Mouse (Mus musculus): ENCODE results near the gene Cox8b. TPM values are rescaled to one million over a fixed set of nuclear protein-coding genes. Genes with fewer than 3 reads are reported as not detected.
A peak's percentile ranks its signal among the peaks of the same experiment; 100 is the strongest.

Cox8b gene
- polyA plus RNA-seq, 1 experiment = not detected

- Histone ChIP-seq H3K4me3 (ENCODE audit: low read depth, low read length) (no peak overlapping the region), H3K4me1 (ENCODE audit: control insufficient read depth, insufficient read depth, low read length) (peaks cover 3% of the 10 kb centered on the region), H3K27ac (ENCODE audit: insufficient read depth, low read length) (no peak overlapping the region), H3K9ac (ENCODE audit: low read depth, poor library complexity, severe bottlenecking) (no peak overlapping the region), H3K27me3 (ENCODE audit: control insufficient read depth, insufficient read depth, low read length, poor library complexity, severe bottlenecking) (no peaks in the 10 kb centered on the region), H3K36me3 (ENCODE audit: control insufficient read depth, insufficient read depth, low read length, poor library complexity, severe bottlenecking) (no peaks in the 10 kb centered on the region), H3K9me3 (replicated peaks; ENCODE audit: control insufficient read depth, insufficient read depth, low read length, poor library complexity, severe bottlenecking) (no peaks in the 10 kb centered on the region)
- TF ChIP-seq EP300 (IDR thresholded peaks at IDR 0.05; ENCODE audit: insufficient read depth, low read depth, low read length) (no peak), CTCF (IDR thresholded peaks at IDR 0.05; ENCODE audit: low read depth, low read length) (no peak), POLR2A (IDR thresholded peaks at IDR 0.05; ENCODE audit: insufficient read depth, low read length) (no peak)
Observed at GRCm38 (mm10) chr7:140912293-140912692, 12.0 kb upstream of the Cox8b start.

GRCm38 (mm10) chr7:140908634-140909107 lies 8.4 kb upstream of the Cox8b start:
- TF ChIP-seq CTCF (IDR thresholded peaks at IDR 0.05; ENCODE audit: low read depth, low read length) (peak; percentile 84), POLR2A (IDR thresholded peaks at IDR 0.05; ENCODE audit: insufficient read depth, low read length) (no peak), EP300 (IDR thresholded peaks at IDR 0.05; ENCODE audit: insufficient read depth, low read depth, low read length) (peak; percentile 67; the same call in 1 of the 2 replicates)
- no peak overlapping the region for H3K27ac ChIP-seq (ENCODE audit: insufficient read depth, low read length)

GRCm38 (mm10) chr7:140908181-140908580 lies 7.9 kb upstream of the Cox8b start:
- no peak overlapping the region for H3K27ac ChIP-seq (ENCODE audit: insufficient read depth, low read length)
- no peak for TF ChIP-seq POLR2A (IDR thresholded peaks at IDR 0.05; ENCODE audit: insufficient read depth, low read length)
- TF ChIP-seq CTCF (IDR thresholded peaks at IDR 0.05; ENCODE audit: low read depth, low read length) = no peak
- TF ChIP-seq EP300 (IDR thresholded peaks at IDR 0.05; ENCODE audit: insufficient read depth, low read depth, low read length) = no peak
- no peaks in the 10 kb centered on the region for H3K36me3 ChIP-seq (ENCODE audit: control insufficient read depth, insufficient read depth, low read length, poor library complexity, severe bottlenecking)
- no peak overlapping the region for H3K4me3 ChIP-seq (ENCODE audit: low read depth, low read length)
- H3K4me1 ChIP-seq (ENCODE audit: control insufficient read depth, insufficient read depth, low read length) = peaks cover 3% of the 10 kb centered on the region
- H3K9ac ChIP-seq (ENCODE audit: low read depth, poor library complexity, severe bottlenecking) = no peak overlapping the region
- H3K27me3 ChIP-seq (ENCODE audit: control insufficient read depth, insufficient read depth, low read length, poor library complexity, severe bottlenecking) = no peaks in the 10 kb centered on the region
- no peaks in the 10 kb centered on the region for H3K9me3 ChIP-seq (replicated peaks; ENCODE audit: control insufficient read depth, insufficient read depth, low read length, poor library complexity, severe bottlenecking)

More at GRCm38 (mm10) chr7:140908634-140909107, 8.4 kb upstream of the Cox8b start:
- Histone ChIP-seq H3K4me1 (ENCODE audit: control insufficient read depth, insufficient read depth, low read length) (peaks cover 3% of the 10 kb centered on the region), H3K9me3 (replicated peaks; ENCODE audit: control insufficient read depth, insufficient read depth, low read length, poor library complexity, severe bottlenecking) (no peaks in the 10 kb centered on the region), H3K27me3 (ENCODE audit: control insufficient read depth, insufficient read depth, low read length, poor library complexity, severe bottlenecking) (no peaks in the 10 kb centered on the region), H3K4me3 (ENCODE audit: low read depth, low read length) (peak overlapping the region; percentile 34), H3K9ac (ENCODE audit: low read depth, poor library complexity, severe bottlenecking) (no peak overlapping the region), H3K36me3 (ENCODE audit: control insufficient read depth, insufficient read depth, low read length, poor library complexity, severe bottlenecking) (no peaks in the 10 kb centered on the region)

- H3K9ac ChIP-seq (ENCODE audit: low read depth, poor library complexity, severe bottlenecking) = no peak overlapping the region
- peaks cover 3% of the 10 kb centered on the region for H3K4me1 ChIP-seq (ENCODE audit: control insufficient read depth, insufficient read depth, low read length)
- H3K36me3 ChIP-seq (ENCODE audit: control insufficient read depth, insufficient read depth, low read length, poor library complexity, severe bottlenecking) = no peaks in the 10 kb centered on the region
- H3K4me3 ChIP-seq (ENCODE audit: low read depth, low read length) = no peak overlapping the region
- H3K27me3 ChIP-seq (ENCODE audit: control insufficient read depth, insufficient read depth, low read length, poor library complexity, severe bottlenecking) = no peaks in the 10 kb centered on the region
- TF ChIP-seq EP300 (IDR thresholded peaks at IDR 0.05; ENCODE audit: insufficient read depth, low read depth, low read length) (no peak), CTCF (IDR thresholded peaks at IDR 0.05; ENCODE audit: low read depth, low read length) (peak; percentile 21), POLR2A (IDR thresholded peaks at IDR 0.05; ENCODE audit: insufficient read depth, low read length) (no peak)
- H3K9me3 ChIP-seq (replicated peaks; ENCODE audit: control insufficient read depth, insufficient read depth, low read length, poor library complexity, severe bottlenecking) = no peaks in the 10 kb centered on the region
- no peak overlapping the region for H3K27ac ChIP-seq (ENCODE audit: insufficient read depth, low read length)
Observed at GRCm38 (mm10) chr7:140907697-140908096, 7.5 kb upstream of the Cox8b start.

- Histone ChIP-seq H3K4me1 (ENCODE audit: control insufficient read depth, insufficient read depth, low read length) (peaks cover 3% of the 10 kb centered on the region), H3K4me3 (ENCODE audit: low read depth, low read length) (no peak overlapping the region), H3K36me3 (ENCODE audit: control insufficient read depth, insufficient read depth, low read length, poor library complexity, severe bottlenecking) (no peaks in the 10 kb centered on the region), H3K27me3 (ENCODE audit: control insufficient read depth, insufficient read depth, low read length, poor library complexity, severe bottlenecking) (no peaks in the 10 kb centered on the region), H3K9ac (ENCODE audit: low read depth, poor library complexity, severe bottlenecking) (no peak overlapping the region), H3K27ac (ENCODE audit: insufficient read depth, low read length) (no peak overlapping the region), H3K9me3 (replicated peaks; ENCODE audit: control insufficient read depth, insufficient read depth, low read length, poor library complexity, severe bottlenecking) (no peaks in the 10 kb centered on the region)
- TF ChIP-seq CTCF (IDR thresholded peaks at IDR 0.05; ENCODE audit: low read depth, low read length) = no peak
- TF ChIP-seq POLR2A (IDR thresholded peaks at IDR 0.05; ENCODE audit: insufficient read depth, low read length) = no peak
- no peak for TF ChIP-seq EP300 (IDR thresholded peaks at IDR 0.05; ENCODE audit: insufficient read depth, low read depth, low read length)
Observed at GRCm38 (mm10) chr7:140907131-140907530, 6.9 kb upstream of the Cox8b start.

- TF ChIP-seq EP300 (IDR thresholded peaks at IDR 0.05; ENCODE audit: insufficient read depth, low read depth, low read length) (no peak), POLR2A (IDR thresholded peaks at IDR 0.05; ENCODE audit: insufficient read depth, low read length) (no peak)
- H3K27ac ChIP-seq (ENCODE audit: insufficient read depth, low read length) = no peak overlapping the region
- H3K27me3 ChIP-seq (ENCODE audit: control insufficient read depth, insufficient read depth, low read length, poor library complexity, severe bottlenecking) = no peaks in the 10 kb centered on the region
- no peaks in the 10 kb centered on the region for H3K9me3 ChIP-seq (replicated peaks; ENCODE audit: control insufficient read depth, insufficient read depth, low read length, poor library complexity, severe bottlenecking)
- no peak overlapping the region for H3K9ac ChIP-seq (ENCODE audit: low read depth, poor library complexity, severe bottlenecking)
- H3K36me3 ChIP-seq (ENCODE audit: control insufficient read depth, insufficient read depth, low read length, poor library complexity, severe bottlenecking) = no peaks in the 10 kb centered on the region
- no peaks in the 10 kb centered on the region for H3K4me1 ChIP-seq (ENCODE audit: control insufficient read depth, insufficient read depth, low read length)
- H3K4me3 ChIP-seq (ENCODE audit: low read depth, low read length) = no peak overlapping the region
Observed at GRCm38 (mm10) chr7:140905642-140906081, 5.4 kb upstream of the Cox8b start.

Measured in ES-Bruce4 (cell line).